Mouse (Mus musculus) adrenal gland, postnatal 36 days (tissue): Measurements from ENCODE around the gene Slc9a3r2. TPM values are rescaled to one million over a fixed set of nuclear protein-coding genes. Genes with fewer than 3 reads are reported as not detected.

Experiments used
- DNase-seq, 2 experiments: peaks; one replicate each; pipeline ENCODE4 v3.0.0; 2021; ENCODE audit warnings: mixed read lengths in 1 of 2
- microRNA-seq: library from miRNA; unstranded; fragments of <30 nt; microRNA quantifications from one replicate; pipeline ENCODE4 v1.2.0, GENCODE M21; 2021
- total RNA-seq, 2 experiments: library from RNA; stranded (reverse); gene quantifications; 2 replicates each; pipeline ENCODE4 v1.2.3; 2021

Gene Slc9a3r2
- total RNA-seq, 2 experiments from 2014 or later, result 48.0 to 88.5 TPM

DNA sequence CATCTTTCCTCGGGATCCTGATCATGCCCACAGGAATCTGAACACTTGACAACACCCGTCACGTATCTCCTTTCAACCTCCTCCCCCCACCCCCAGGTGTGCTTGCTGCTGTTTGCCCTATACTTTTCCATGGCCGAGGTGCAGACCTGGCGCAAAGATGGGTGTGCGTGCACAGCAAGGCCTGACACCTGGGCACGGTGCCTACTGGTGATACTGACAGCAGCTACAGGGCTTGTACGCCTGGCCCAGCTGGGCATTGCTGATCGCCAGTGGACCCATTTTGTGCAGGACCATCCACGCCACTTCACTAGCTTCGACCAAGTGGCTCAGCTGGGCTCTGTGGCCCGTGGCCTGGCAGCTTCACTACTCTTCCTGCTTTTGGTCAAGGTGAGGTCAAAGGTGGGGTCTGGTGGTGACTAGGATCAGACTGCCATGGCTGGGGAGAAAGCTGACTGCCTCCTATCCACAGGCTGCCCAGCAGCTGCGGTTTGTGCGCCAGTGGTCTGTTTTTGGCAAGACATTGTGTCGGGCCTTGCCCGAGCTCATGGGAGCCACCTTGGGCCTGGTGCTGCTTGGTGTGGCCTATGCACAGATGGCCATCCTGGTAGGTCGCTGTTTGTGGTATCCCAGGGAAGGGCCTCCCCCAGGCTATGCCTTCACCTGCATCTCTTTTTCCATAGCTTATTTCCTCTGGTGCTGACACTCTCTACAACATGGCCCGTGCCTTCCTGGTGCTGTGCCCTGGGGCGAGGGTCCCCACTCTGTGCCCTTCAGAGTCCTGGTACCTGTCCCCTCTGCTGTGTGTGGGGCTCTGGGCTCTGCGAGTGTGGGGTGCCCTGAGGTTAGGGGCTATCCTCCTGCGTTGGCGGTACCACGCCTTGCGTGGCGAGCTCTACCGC, 55.9 kb downstream of the Slc9a3r2 start:
- DNase-seq, result no peak

GRCm38 (mm10) chr17:24593248-24593647, 56.9 kb downstream of the Slc9a3r2 start:
- no peak for DNase-seq

- no peak for DNase-seq
These were observed 58.4 kb downstream of the Slc9a3r2 start for GRCm38 (mm10) chr17:24591695-24592094.

- DNase-seq, result no peak
These were observed 59.2 kb downstream of the Slc9a3r2 start for GRCm38 (mm10) chr17:24590943-24591342.

Small RNAs within 50 kb of the gene (microRNA-seq; reads per million reads assigned to microRNA genes)
- 0.75 reads per million for gene Gm24589

Other genes starting within 250 kb of the Slc9a3r2 start
- 10 to 100 TPM; 65.7 to 78.7 TPM for gene Rnps1, start 235.8 kb downstream of the Slc9a3r2 start, total RNA-seq
- gene Eci1, start 223.7 kb downstream of the Slc9a3r2 start, total RNA-seq, result 100 to 1,000 TPM; 228 to 310 TPM
- gene Dnase1l2, start 207.2 kb downstream of the Slc9a3r2 start, total RNA-seq, result 1 to 10 TPM; 2.1 to 4.3 TPM
- 10 to 100 TPM; 16.8 to 20.2 TPM for gene E4f1, start 180.0 kb downstream of the Slc9a3r2 start, total RNA-seq
- gene Pgp, start 179.9 kb downstream of the Slc9a3r2 start, total RNA-seq, result 10 to 100 TPM; 85.9 to 94.4 TPM
- gene Bricd5, start 176.4 kb downstream of the Slc9a3r2 start, total RNA-seq, result under 1 TPM; 0.30 to 0.46 TPM
- 10 to 100 TPM; 22.8 to 24.3 TPM for gene Mlst8, start 171.2 kb downstream of the Slc9a3r2 start, total RNA-seq
- 10 to 100 TPM; 14.7 to 25.7 TPM for gene Caskin1, start 161.7 kb downstream of the Slc9a3r2 start, total RNA-seq
- gene Traf7, start 122.4 kb downstream of the Slc9a3r2 start, total RNA-seq, result 100 to 1,000 TPM in 1 of 2 experiments, 10 to 100 TPM in 1; 94.7 to 118 TPM
- 1 to 10 TPM in 1 of 2 experiments, under 1 TPM in 1; 0.70 to 1.3 TPM for gene Rab26, start 116.1 kb downstream of the Slc9a3r2 start, total RNA-seq
- 10 to 100 TPM; 46.9 to 49.1 TPM for gene Pkd1, start 100.5 kb downstream of the Slc9a3r2 start, total RNA-seq
- gene Tsc2, start 17.7 kb downstream of the Slc9a3r2 start, total RNA-seq, result 100 to 1,000 TPM in 1 of 2 experiments, 10 to 100 TPM in 1; 79.2 to 103 TPM
- gene Nthl1, start 17.6 kb downstream of the Slc9a3r2 start, total RNA-seq, result 1 to 10 TPM; 7.8 TPM
- gene Npw, start 8.1 kb upstream of the Slc9a3r2 start, total RNA-seq, result not detected
- gene Zfp598, start 19.4 kb upstream of the Slc9a3r2 start, total RNA-seq, result 10 to 100 TPM; 47.5 to 51.1 TPM
- gene Syngr3, start 39.6 kb upstream of the Slc9a3r2 start, total RNA-seq, result 1 to 10 TPM; 1.7 to 2.0 TPM
- gene Gfer, start 45.8 kb upstream of the Slc9a3r2 start, total RNA-seq, result 10 to 100 TPM; 34.5 to 42.0 TPM
- 1 to 10 TPM; 4.5 to 6.1 TPM for gene Noxo1, start 45.9 kb upstream of the Slc9a3r2 start, total RNA-seq
- 10 to 100 TPM; 36.0 to 38.5 TPM for gene Tbl3, start 57.3 kb upstream of the Slc9a3r2 start, total RNA-seq
- gene Rnf151, start 67.7 kb upstream of the Slc9a3r2 start, total RNA-seq, result not detected
- gene Rps2, start 67.8 kb upstream of the Slc9a3r2 start, total RNA-seq, result 100 to 1,000 TPM; 720 to 747 TPM
- 100 to 1,000 TPM; 239 to 246 TPM for gene Ndufb10, start 74.2 kb upstream of the Slc9a3r2 start, total RNA-seq
- gene Rpl3l, start 77.5 kb upstream of the Slc9a3r2 start, total RNA-seq, result under 1 TPM in 1 of 2 experiments, not detected in 1; 0.40 TPM
- 10 to 100 TPM; 84.2 to 86.1 TPM for gene Msrb1, start 86.3 kb upstream of the Slc9a3r2 start, total RNA-seq
- 1 to 10 TPM; 1.8 to 2.2 TPM for gene Hs3st6, start 102.7 kb upstream of the Slc9a3r2 start, total RNA-seq
- gene Meiob, start 154.0 kb upstream of the Slc9a3r2 start, total RNA-seq, result 1 to 10 TPM; 1.0 to 1.1 TPM
- 100 to 1,000 TPM in 1 of 2 experiments, 10 to 100 TPM in 1; 97.1 to 102 TPM for gene Hagh, start 189.8 kb upstream of the Slc9a3r2 start, total RNA-seq
- gene Fahd1, start 200.0 kb upstream of the Slc9a3r2 start, total RNA-seq, result 10 to 100 TPM; 22.7 to 39.8 TPM
- 1 to 10 TPM; 4.1 to 4.3 TPM for gene Igfals, start 215.7 kb upstream of the Slc9a3r2 start, total RNA-seq
- 10 to 100 TPM; 47.7 to 57.9 TPM for gene Nubp2, start 236.0 kb upstream of the Slc9a3r2 start, total RNA-seq
- 10 to 100 TPM; 31.2 to 34.7 TPM for gene Spsb3, start 236.3 kb upstream of the Slc9a3r2 start, total RNA-seq
- gene Eme2, start 244.8 kb upstream of the Slc9a3r2 start, total RNA-seq, result 10 to 100 TPM; 41.0 to 42.3 TPM
- 100 to 1,000 TPM; 109 to 177 TPM for gene Mrps34, start 244.8 kb upstream of the Slc9a3r2 start, total RNA-seq
- 100 to 1,000 TPM in 1 of 2 experiments, 10 to 100 TPM in 1; 51.3 to 113 TPM for gene Nme3, start 246.2 kb upstream of the Slc9a3r2 start, total RNA-seq